Mouse (Mus musculus) kidney, adult 9 months (tissue): ENCODE data around the gene Htra2.

Experiments used
- DNase-seq: peaks from one replicate; pipeline ENCODE4 v3.0.0; 2022

Htra2 gene

DNA sequence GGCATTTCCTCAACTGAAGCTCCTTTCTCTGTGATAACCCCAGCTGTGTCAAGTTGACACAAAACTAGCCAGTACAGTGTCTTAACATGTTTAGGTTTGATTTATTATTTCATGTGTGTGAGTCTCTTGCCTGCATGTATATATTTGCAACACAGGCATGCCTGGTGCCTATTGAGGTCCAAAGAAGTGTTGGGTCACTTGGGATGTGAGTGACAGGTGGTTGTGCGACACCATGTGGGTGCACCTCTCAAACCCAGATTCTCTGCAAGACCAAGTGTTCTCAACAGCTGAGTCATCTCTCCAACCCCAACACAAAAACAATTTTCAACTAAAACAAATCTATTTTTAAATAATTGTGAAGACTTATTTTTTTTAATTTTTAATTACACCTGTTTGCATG is 52.0 kb downstream of the Htra2 start:
- DNase-seq: no peak
